Mouse (Mus musculus) brain, embryonic 14.5 days (tissue): Measurements from ENCODE around the gene Ang4.

Experiments
- CTCF ChIP-seq: fragments of 200-500 bp; IDR thresholded peaks from 2 replicates; pipeline ENCODE4 v1.5.1; 2012; ENCODE audit warnings: inconsistent platforms, mild to moderate bottlenecking, moderate library complexity, borderline replicate concordance; ENCODE audit not compliant: insufficient read depth, insufficient read length; ENCODE audit errors: extremely low read depth
- POLR2A ChIP-seq: fragments of 200-500 bp; IDR thresholded peaks from 2 replicates; pipeline ENCODE4 v1.6.1; 2012; ENCODE audit warnings: mild to moderate bottlenecking, inconsistent platforms, borderline replicate concordance; ENCODE audit not compliant: poor library complexity, insufficient read depth, insufficient read length, severe bottlenecking; ENCODE audit errors: extremely low read depth

DNA sequence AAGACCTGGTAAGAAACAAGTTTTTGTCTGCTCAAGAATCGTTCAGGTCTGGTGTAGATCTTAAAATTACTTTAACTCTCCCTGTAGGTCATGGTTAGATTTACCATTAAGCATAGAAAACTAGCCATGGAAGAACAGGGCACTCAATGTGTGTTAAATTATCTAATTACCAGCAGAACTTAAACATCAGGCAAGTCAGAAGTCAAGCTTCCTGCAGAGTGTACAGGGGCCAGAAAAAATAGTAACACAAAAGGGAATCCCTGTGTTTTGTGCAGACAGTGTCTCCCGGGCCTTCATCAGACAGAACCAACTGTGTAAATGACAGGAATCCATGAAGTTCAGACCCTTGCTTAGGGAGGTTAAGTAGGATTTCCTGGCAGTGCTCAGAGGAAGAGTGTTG, 17.4 kb downstream of the Ang4 start:
- TF ChIP-seq POLR2A = no peak
- TF ChIP-seq CTCF = no peak
